In the genomic region with DNA sequence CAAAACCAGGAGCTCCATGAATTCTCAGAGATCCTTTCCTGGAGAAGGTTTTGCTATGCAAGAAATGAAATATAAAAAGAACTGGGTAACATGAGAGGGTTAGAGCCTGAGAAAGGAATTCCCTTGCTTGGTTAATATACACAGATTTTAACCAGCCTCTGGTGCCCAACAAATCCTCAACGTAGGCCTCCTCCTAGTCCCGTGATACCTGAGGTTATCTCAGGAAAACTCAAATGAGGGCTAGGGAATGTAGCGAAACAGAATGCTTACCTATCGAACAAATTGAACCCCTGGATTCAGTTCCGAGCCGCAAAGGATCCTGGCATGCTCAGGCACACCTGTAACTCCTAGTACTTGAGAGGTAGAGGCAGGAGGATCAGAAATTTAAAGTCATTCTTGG, we compare ENCODE assay signal across 10 mouse cellular contexts. TPM values are rescaled to one million over a fixed set of nuclear protein-coding genes. Genes with fewer than 3 reads are reported as not detected.
A peak's percentile ranks its signal among the peaks of the same experiment; 100 is the strongest.
DNase-seq lines count a peak whose midpoint lies in the region; ATAC-seq and TF ChIP-seq lines count a peak whose summit lies in the region.
"Had no signal": no experiment of that assay in that cellular context is flagged by ENCODE, and none has a peak within 500 bp of the region (broad histone marks: within the 10 kb centered on the region; RNA-seq: fewer than 3 reads in every experiment).

No protein-coding gene starts in this region.

- no peak for ATAC-seq in hindbrain, embryonic 15.5 days (ENCODE audit: low FRiP score, low read depth)
- ATAC-seq in midbrain, embryonic 15.5 days (replicated peaks) = no peak
- ATAC-seq in midbrain, embryonic 14.5 days (ENCODE audit: low FRiP score, low TSS enrichment) = no peak
- ATAC-seq in kidney, postnatal 0 days (replicated peaks; ENCODE audit: low FRiP score, low read depth) = no peak
- ATAC-seq in neural tube, embryonic 13.5 days (ENCODE audit: low read depth) = no peak

- no peaks in the 10 kb centered on the region for H3K27me3 ChIP-seq in hindbrain, embryonic 15.5 days
- peaks cover 21% of the 10 kb centered on the region for H3K27me3 ChIP-seq in hindbrain, embryonic 10.5 days (ENCODE audit: insufficient read depth, poor library complexity, severe bottlenecking)
- H3K27me3 ChIP-seq in midbrain, embryonic 15.5 days (replicated peaks) = no peaks in the 10 kb centered on the region
- H3K27me3 ChIP-seq in midbrain, embryonic 14.5 days (ENCODE audit: control insufficient read depth, insufficient read depth, low read length) = no peaks in the 10 kb centered on the region
- H3K27me3 ChIP-seq in kidney, postnatal 0 days (ENCODE audit: insufficient read depth, low read length) = no peaks in the 10 kb centered on the region
- H3K27me3 ChIP-seq in neural tube, embryonic 13.5 days = no peaks in the 10 kb centered on the region
- H3K27me3 ChIP-seq: megakaryocyte, embryonic 14.5 days had no signal

- H3K4me1 ChIP-seq in hindbrain, embryonic 15.5 days (replicated peaks) = peaks cover 19% of the 10 kb centered on the region
- H3K4me1 ChIP-seq in hindbrain, embryonic 10.5 days (replicated peaks) = peaks cover 15% of the 10 kb centered on the region
- H3K4me1 ChIP-seq in midbrain, embryonic 15.5 days = peaks cover 23% of the 10 kb centered on the region
- peaks cover 11% of the 10 kb centered on the region for H3K4me1 ChIP-seq in midbrain, embryonic 14.5 days (ENCODE audit: control insufficient read depth, insufficient read depth, low read length)
- peaks cover 11% of the 10 kb centered on the region for H3K4me1 ChIP-seq in kidney, postnatal 0 days (replicated peaks; ENCODE audit: insufficient read depth, low read length)
- peaks cover 14% of the 10 kb centered on the region for H3K4me1 ChIP-seq in neural tube, embryonic 13.5 days (replicated peaks)

- TF ChIP-seq CTCF in kidney, postnatal 0 days (IDR thresholded peaks at IDR 0.05; ENCODE audit: low read depth) = no peak

- peak overlapping the region; percentile 76; the same call in 1 of the 2 replicates for H3K4me3 ChIP-seq in hindbrain, embryonic 15.5 days
- no peak overlapping the region for H3K4me3 ChIP-seq in hindbrain, embryonic 10.5 days
- H3K4me3 ChIP-seq in midbrain, embryonic 15.5 days = peak overlapping the region; percentile 62; the same call in 1 of the 2 replicates
- H3K4me3 ChIP-seq in midbrain, embryonic 14.5 days (replicated peaks; ENCODE audit: low read depth, low read length) = no peak overlapping the region
- H3K4me3 ChIP-seq in kidney, postnatal 0 days (replicated peaks; ENCODE audit: low read depth, low read length) = no peak overlapping the region
- peak overlapping the region; percentile 66; the same call in 1 of the 2 replicates for H3K4me3 ChIP-seq in neural tube, embryonic 13.5 days

- peak overlapping the region; percentile 98 for H3K27ac ChIP-seq in hindbrain, embryonic 15.5 days (replicated peaks)
- no peak overlapping the region for H3K27ac ChIP-seq in hindbrain, embryonic 10.5 days
- H3K27ac ChIP-seq in midbrain, embryonic 15.5 days = no peak overlapping the region
- no peak overlapping the region for H3K27ac ChIP-seq in midbrain, embryonic 14.5 days (replicated peaks; ENCODE audit: low read depth, low read length)
- no peak overlapping the region for H3K27ac ChIP-seq in kidney, postnatal 0 days
- H3K27ac ChIP-seq in neural tube, embryonic 13.5 days (replicated peaks) = no peak overlapping the region

- DNase-seq in hindbrain, embryonic 10.5 days (ENCODE audit: low spot score) = no peak
- no peak for DNase-seq in midbrain, embryonic 14.5 days
- DNase-seq in kidney, postnatal 0 days (ENCODE audit: low spot score) = no peak
- DNase-seq in embryo, embryonic 9.5 days (ENCODE audit: extremely low spot score) = no peak
- no peak for DNase-seq in spleen, adult 12 weeks (ENCODE audit: low spot score)

- peaks cover 10% of the 10 kb centered on the region for H3K36me3 ChIP-seq in hindbrain, embryonic 15.5 days
- peaks cover 18% of the 10 kb centered on the region for H3K36me3 ChIP-seq in hindbrain, embryonic 10.5 days
- H3K36me3 ChIP-seq in midbrain, embryonic 15.5 days (replicated peaks) = peaks cover 3% of the 10 kb centered on the region; the same call in 1 of the 2 replicates
- H3K36me3 ChIP-seq in midbrain, embryonic 14.5 days (ENCODE audit: control insufficient read depth, insufficient read depth, low read length) = peaks cover 18% of the 10 kb centered on the region
- 0 out of 2 replicates have a peak, but pooled peaks cover 7% of the 10 kb centered on the region for H3K36me3 ChIP-seq in kidney, postnatal 0 days (ENCODE audit: insufficient read depth, low read length)
- peaks cover 14% of the 10 kb centered on the region for H3K36me3 ChIP-seq in neural tube, embryonic 13.5 days

- no peaks in the 10 kb centered on the region for H3K9me3 ChIP-seq in hindbrain, embryonic 15.5 days
- no peaks in the 10 kb centered on the region for H3K9me3 ChIP-seq in hindbrain, embryonic 10.5 days
- no peaks in the 10 kb centered on the region for H3K9me3 ChIP-seq in midbrain, embryonic 15.5 days
- H3K9me3 ChIP-seq in midbrain, embryonic 14.5 days (ENCODE audit: control insufficient read depth, low read length) = no peaks in the 10 kb centered on the region
- no peaks in the 10 kb centered on the region for H3K9me3 ChIP-seq in kidney, postnatal 0 days (replicated peaks; ENCODE audit: low read length)
- H3K9me3 ChIP-seq in neural tube, embryonic 13.5 days = no peaks in the 10 kb centered on the region
- H3K9me3 ChIP-seq: heart, embryonic 10.5 days; megakaryocyte, embryonic 14.5 days had no signal

- 86% methylated on average over 6 of the region's 6 CpGs for WGBS in hindbrain, embryonic 15.5 days
- WGBS in hindbrain, embryonic 10.5 days = 84% methylated on average over 6 of the region's 6 CpGs
- 83% methylated on average over 6 of the region's 6 CpGs for WGBS in midbrain, embryonic 15.5 days
- WGBS in midbrain, embryonic 14.5 days = 88% methylated on average over 6 of the region's 6 CpGs
- WGBS in kidney, postnatal 0 days = 77% methylated on average over 6 of the region's 6 CpGs
- WGBS in neural tube, embryonic 13.5 days = 89% methylated on average over 6 of the region's 6 CpGs

- peak overlapping the region; percentile 89 for H3K4me2 ChIP-seq in hindbrain, embryonic 15.5 days
- H3K4me2 ChIP-seq in midbrain, embryonic 15.5 days = no peak overlapping the region; the same call in 1 of the 2 replicates
- H3K4me2 ChIP-seq in midbrain, embryonic 14.5 days (ENCODE audit: low read length) = no peak overlapping the region
- H3K4me2 ChIP-seq in kidney, postnatal 0 days (ENCODE audit: low read length) = peak overlapping the region; percentile 72; the same call in 1 of the 2 replicates
- H3K4me2 ChIP-seq in neural tube, embryonic 13.5 days = peak overlapping the region; percentile 87; the same call in 1 of the 2 replicates

- no peak overlapping the region for H3K9ac ChIP-seq in hindbrain, embryonic 15.5 days
- H3K9ac ChIP-seq in midbrain, embryonic 15.5 days = no peak overlapping the region; the same call in 1 of the 2 replicates
- H3K9ac ChIP-seq in midbrain, embryonic 14.5 days (replicated peaks; ENCODE audit: low read length) = no peak overlapping the region
- H3K9ac ChIP-seq in kidney, postnatal 0 days (ENCODE audit: low read depth, low read length) = no peak overlapping the region
- H3K9ac ChIP-seq in neural tube, embryonic 13.5 days = no peak overlapping the region

RNA-seq across cellular contexts. Expression of gene Smarcc2, which starts 1.4 kb away (rescaled TPM):
- 167 and 177 TPM in 2 replicates for polyA plus RNA-seq in hindbrain, embryonic 15.5 days (2015; fragmentation: Nextera tagmentation; extraction: Ambion mirVana)
- polyA plus RNA-seq in hindbrain, embryonic 10.5 days (2016; fragmentation: Nextera tagmentation; extraction: Ambion mirVana) = 72.2 and 106 TPM in 2 replicates
- 201 and 209 TPM in 2 replicates for polyA plus RNA-seq in midbrain, embryonic 15.5 days (2015; fragmentation: Nextera tagmentation; extraction: Ambion mirVana)
- polyA plus RNA-seq in midbrain, embryonic 14.5 days (2014; fragmentation: Nextera tagmentation; extraction: Ambion mirVana) = 172 and 229 TPM in 2 replicates
- 40.5 and 44.9 TPM in 2 replicates for polyA plus RNA-seq in kidney, postnatal 0 days (2015; fragmentation: Nextera tagmentation; extraction: Ambion mirVana)
- polyA plus RNA-seq in neural tube, embryonic 13.5 days (2015; fragmentation: Nextera tagmentation; extraction: Ambion mirVana) = 176 and 184 TPM in 2 replicates

RNA-seq across cellular contexts. Expression of gene Myl6, which starts 36.3 kb away (rescaled TPM):
- polyA plus RNA-seq in hindbrain, embryonic 15.5 days (2015; fragmentation: Nextera tagmentation; extraction: Ambion mirVana) = 944 and 959 TPM in 2 replicates
- 866 and 958 TPM in 2 replicates for polyA plus RNA-seq in hindbrain, embryonic 10.5 days (2016; fragmentation: Nextera tagmentation; extraction: Ambion mirVana)
- 892 and 955 TPM in 2 replicates for polyA plus RNA-seq in midbrain, embryonic 15.5 days (2015; fragmentation: Nextera tagmentation; extraction: Ambion mirVana)
- 750 and 787 TPM in 2 replicates for polyA plus RNA-seq in midbrain, embryonic 14.5 days (2014; fragmentation: Nextera tagmentation; extraction: Ambion mirVana)
- polyA plus RNA-seq in kidney, postnatal 0 days (2015; fragmentation: Nextera tagmentation; extraction: Ambion mirVana) = 1,410 and 1,495 TPM in 2 replicates
- 1,017 and 1,105 TPM in 2 replicates for polyA plus RNA-seq in neural tube, embryonic 13.5 days (2015; fragmentation: Nextera tagmentation; extraction: Ambion mirVana)

RNA-seq across cellular contexts. Expression of gene Myl6b, which starts 40.8 kb away (rescaled TPM):
- polyA plus RNA-seq in hindbrain, embryonic 15.5 days (2015; fragmentation: Nextera tagmentation; extraction: Ambion mirVana) = 5.7 and 6.5 TPM in 2 replicates
- 2.8 TPM in 2 replicates for polyA plus RNA-seq in hindbrain, embryonic 10.5 days (2016; fragmentation: Nextera tagmentation; extraction: Ambion mirVana)
- 5.4 and 5.7 TPM in 2 replicates for polyA plus RNA-seq in midbrain, embryonic 15.5 days (2015; fragmentation: Nextera tagmentation; extraction: Ambion mirVana)
- polyA plus RNA-seq in midbrain, embryonic 14.5 days (2014; fragmentation: Nextera tagmentation; extraction: Ambion mirVana) = 5.3 and 6.8 TPM in 2 replicates
- polyA plus RNA-seq in kidney, postnatal 0 days (2015; fragmentation: Nextera tagmentation; extraction: Ambion mirVana) = 3.2 and 3.7 TPM in 2 replicates
- polyA plus RNA-seq in neural tube, embryonic 13.5 days (2015; fragmentation: Nextera tagmentation; extraction: Ambion mirVana) = 4.1 and 5.0 TPM in 2 replicates

RNA-seq across cellular contexts. Expression of gene Rnf41, which starts 46.2 kb away (rescaled TPM):
- 91.3 and 92.4 TPM in 2 replicates for polyA plus RNA-seq in hindbrain, embryonic 15.5 days (2015; fragmentation: Nextera tagmentation; extraction: Ambion mirVana)
- polyA plus RNA-seq in hindbrain, embryonic 10.5 days (2016; fragmentation: Nextera tagmentation; extraction: Ambion mirVana) = 46.7 and 48.0 TPM in 2 replicates
- polyA plus RNA-seq in midbrain, embryonic 15.5 days (2015; fragmentation: Nextera tagmentation; extraction: Ambion mirVana) = 105 and 107 TPM in 2 replicates
- polyA plus RNA-seq in midbrain, embryonic 14.5 days (2014; fragmentation: Nextera tagmentation; extraction: Ambion mirVana) = 80.3 and 96.2 TPM in 2 replicates
- 34.9 and 39.3 TPM in 2 replicates for polyA plus RNA-seq in kidney, postnatal 0 days (2015; fragmentation: Nextera tagmentation; extraction: Ambion mirVana)
- polyA plus RNA-seq in neural tube, embryonic 13.5 days (2015; fragmentation: Nextera tagmentation; extraction: Ambion mirVana) = 73.4 and 74.3 TPM in 2 replicates

RNA-seq across cellular contexts. Expression of gene Nabp2, which starts 46.4 kb away (rescaled TPM):
- polyA plus RNA-seq in hindbrain, embryonic 15.5 days (2015; fragmentation: Nextera tagmentation; extraction: Ambion mirVana) = 137 and 141 TPM in 2 replicates
- 144 and 147 TPM in 2 replicates for polyA plus RNA-seq in hindbrain, embryonic 10.5 days (2016; fragmentation: Nextera tagmentation; extraction: Ambion mirVana)
- 146 and 147 TPM in 2 replicates for polyA plus RNA-seq in midbrain, embryonic 15.5 days (2015; fragmentation: Nextera tagmentation; extraction: Ambion mirVana)
- polyA plus RNA-seq in midbrain, embryonic 14.5 days (2014; fragmentation: Nextera tagmentation; extraction: Ambion mirVana) = 142 and 144 TPM in 2 replicates
- polyA plus RNA-seq in kidney, postnatal 0 days (2015; fragmentation: Nextera tagmentation; extraction: Ambion mirVana) = 82.4 and 85.5 TPM in 2 replicates
- 124 and 129 TPM in 2 replicates for polyA plus RNA-seq in neural tube, embryonic 13.5 days (2015; fragmentation: Nextera tagmentation; extraction: Ambion mirVana)

Comparison
In these comparisons a context has a peak if more than half of its experiments do, and no peak if none do; other contexts are left out.
1. H3K4me3 ChIP-seq: peak in hindbrain, embryonic 15.5 days (single experiment), midbrain, embryonic 15.5 days (single experiment) and neural tube, embryonic 13.5 days (single experiment); none in hindbrain, embryonic 10.5 days (single experiment), midbrain, embryonic 14.5 days (single experiment) and kidney, postnatal 0 days (single experiment).
2. H3K4me2 ChIP-seq: peak in hindbrain, embryonic 15.5 days (single experiment), kidney, postnatal 0 days (single experiment) and neural tube, embryonic 13.5 days (single experiment); none in midbrain, embryonic 15.5 days (single experiment) and midbrain, embryonic 14.5 days (single experiment).